Mouse (Mus musculus) embryonic facial prominence, embryonic 14.5 days (tissue): ENCODE data around the gene Med13l. TPM values are rescaled to one million over a fixed set of nuclear protein-coding genes. Genes with fewer than 3 reads are reported as not detected.

Experiments used
- ATAC-seq: fragments of 200-750 bp; cut with Nextera tagmentation; 2 replicates; pipeline ENCODE4 v1.8.0; 2017; ENCODE audit warnings: low read depth, moderate number of reproducible peaks, moderate TSS enrichment
- DNase-seq: peaks from one replicate; pipeline ENCODE4 v3.0.0-alpha.2; 2015; ENCODE audit warnings: low spot score
- H3K27ac ChIP-seq: fragments of 300-500 bp; sonication (generic); replicated peaks from 2 replicates; pipeline ENCODE4 v1.5.1; 2014; ENCODE audit warnings: low read depth, mild to moderate bottlenecking, low read length, moderate library complexity
- H3K27me3 ChIP-seq: fragments of 300-500 bp; sonication (generic); replicated peaks from 2 replicates; pipeline ENCODE4 v1.6.1; 2014; ENCODE audit warnings: low read length; ENCODE audit not compliant: control insufficient read depth, insufficient read depth
- H3K36me3 ChIP-seq: fragments of 300-500 bp; sonication (generic); 2 replicates; pipeline ENCODE4 v1.6.1; 2014; ENCODE audit warnings: low read length, mixed read lengths; ENCODE audit not compliant: control insufficient read depth, insufficient read depth
- H3K4me1 ChIP-seq: fragments of 300-500 bp; sonication (generic); 2 replicates; pipeline ENCODE4 v1.6.1; 2014; ENCODE audit warnings: antibody characterized with exemption, low read length; ENCODE audit not compliant: control insufficient read depth, insufficient read depth
- H3K4me2 ChIP-seq: fragments of 300-500 bp; sonication (generic); 2 replicates; pipeline ENCODE4 v1.6.1; 2014; ENCODE audit warnings: low read depth, mild to moderate bottlenecking, low read length, moderate library complexity, mixed read lengths
- H3K4me3 ChIP-seq: fragments of 300-500 bp; sonication (generic); 2 replicates; pipeline ENCODE4 v1.5.1; 2014; ENCODE audit warnings: low read depth, mild to moderate bottlenecking, low read length
- H3K9ac ChIP-seq: fragments of 300-500 bp; sonication (generic); 2 replicates; pipeline ENCODE4 v1.6.1; 2014; ENCODE audit warnings: low read depth, mild to moderate bottlenecking, low read length, moderate library complexity, mixed read lengths
- H3K9me3 ChIP-seq: fragments of 300-500 bp; sonication (generic); 2 replicates; pipeline ENCODE4 v1.6.1; 2016; ENCODE audit warnings: low read length; ENCODE audit not compliant: control insufficient read depth
- WGBS: fragments of 180-500 bp; shearing (Covaris S2); extraction: QIAGEN DNeasy Blood & Tissue Kit; methylation state at CpG from one replicate; pipeline ENCODE4 v1.1.7; 2014; 5-methylcytosine and 5-hydroxymethylcytosine counted together
- polyA plus RNA-seq: library from polyadenylated mRNA; unstranded; fragments of >200 nt; fragmentation: Nextera tagmentation; extraction: Ambion mirVana; gene quantifications from 2 replicates; pipeline ENCODE4 v1.2.1, GENCODE M21; 2014

Med13l gene
- polyA plus RNA-seq, 1 experiment from 2014 or later = 16.5 TPM

- ATAC-seq (peak; percentile 82), DNase-seq (peak; percentile 78)
- no peak overlapping the region for H3K4me3 ChIP-seq
- no peaks in the 10 kb centered on the region for H3K9me3 ChIP-seq
- peak overlapping the region; percentile 23; the same call in 1 of the 2 replicates for H3K4me2 ChIP-seq
- H3K36me3 ChIP-seq = peaks cover 11% of the 10 kb centered on the region; the same call in 1 of the 2 replicates
- WGBS = 58% methylated on average over 25 of the region's 25 CpGs
- H3K9ac ChIP-seq = no peak overlapping the region
- no peaks in the 10 kb centered on the region for H3K27me3 ChIP-seq
- no peak overlapping the region for H3K27ac ChIP-seq
- H3K4me1 ChIP-seq = peaks cover 12% of the 10 kb centered on the region
Measured at GRCm38 (mm10) chr5:118666437-118667207, 106.1 kb downstream of the Med13l start.

GRCm38 (mm10) chr5:118667863-118668262 is 107.4 kb downstream of the Med13l start:
- Histone ChIP-seq H3K4me2 (no peak overlapping the region), H3K27ac (no peak overlapping the region), H3K27me3 (no peaks in the 10 kb centered on the region), H3K9ac (no peak overlapping the region), H3K4me3 (no peak overlapping the region), H3K9me3 (no peaks in the 10 kb centered on the region), H3K36me3 (peaks cover 11% of the 10 kb centered on the region; the same call in 1 of the 2 replicates), H3K4me1 (peaks cover 12% of the 10 kb centered on the region)
- no peak for ATAC-seq
- 58% methylated on average over 7 of the region's 7 CpGs for WGBS
- no peak for DNase-seq

GRCm38 (mm10) chr5:118668931-118669330 is 108.5 kb downstream of the Med13l start:
- Histone ChIP-seq H3K27ac (no peak overlapping the region), H3K4me3 (no peak overlapping the region), H3K9me3 (no peaks in the 10 kb centered on the region), H3K4me2 (no peak overlapping the region), H3K4me1 (peaks cover 12% of the 10 kb centered on the region), H3K27me3 (no peaks in the 10 kb centered on the region), H3K9ac (no peak overlapping the region), H3K36me3 (peaks cover 11% of the 10 kb centered on the region; the same call in 1 of the 2 replicates)
- DNase-seq (no peak), ATAC-seq (no peak)
- WGBS = 13% methylated on average over 2 of the region's 2 CpGs

- Histone ChIP-seq H3K36me3 (peaks cover 7% of the 10 kb centered on the region; the same call in 1 of the 2 replicates), H3K27me3 (no peaks in the 10 kb centered on the region), H3K4me2 (no peak overlapping the region), H3K9ac (no peak overlapping the region), H3K4me1 (peaks cover 16% of the 10 kb centered on the region), H3K4me3 (no peak overlapping the region), H3K27ac (no peak overlapping the region), H3K9me3 (no peaks in the 10 kb centered on the region)
- no peak for DNase-seq
- ATAC-seq = no peak
Measured at GRCm38 (mm10) chr5:118672111-118672510, 111.6 kb downstream of the Med13l start.

GRCm38 (mm10) chr5:118673859-118674258 is 113.4 kb downstream of the Med13l start:
- Histone ChIP-seq H3K36me3 (peaks cover 7% of the 10 kb centered on the region; the same call in 1 of the 2 replicates), H3K27me3 (no peaks in the 10 kb centered on the region), H3K4me1 (peaks cover 16% of the 10 kb centered on the region), H3K9ac (no peak overlapping the region), H3K4me2 (no peak overlapping the region), H3K9me3 (no peaks in the 10 kb centered on the region), H3K4me3 (no peak overlapping the region), H3K27ac (no peak overlapping the region)
- no peak for ATAC-seq
- no peak for DNase-seq
- 70% methylated on average over 5 of the region's 5 CpGs for WGBS

GRCm38 (mm10) chr5:118674321-118674720 is 113.8 kb downstream of the Med13l start:
- Histone ChIP-seq H3K36me3 (peaks cover 7% of the 10 kb centered on the region; the same call in 1 of the 2 replicates), H3K4me1 (peaks cover 16% of the 10 kb centered on the region), H3K4me3 (no peak overlapping the region), H3K4me2 (no peak overlapping the region), H3K9ac (no peak overlapping the region), H3K27me3 (no peaks in the 10 kb centered on the region), H3K9me3 (no peaks in the 10 kb centered on the region), H3K27ac (no peak overlapping the region)
- WGBS = 54% methylated on average over 3 of the region's 3 CpGs
- DNase-seq (no peak), ATAC-seq (no peak)

GRCm38 (mm10) chr5:118675697-118676096 is 115.2 kb downstream of the Med13l start:
- H3K4me2 ChIP-seq = no peak overlapping the region
- no peak overlapping the region for H3K9ac ChIP-seq
- H3K27ac ChIP-seq = no peak overlapping the region
- no peaks in the 10 kb centered on the region for H3K27me3 ChIP-seq
- peaks cover 10% of the 10 kb centered on the region for H3K36me3 ChIP-seq
- no peak for ATAC-seq
- DNase-seq = peak; percentile 51
- no peaks in the 10 kb centered on the region for H3K9me3 ChIP-seq
- H3K4me3 ChIP-seq = no peak overlapping the region
- WGBS = 63% methylated on average over 3 of the region's 3 CpGs
- H3K4me1 ChIP-seq = peaks cover 16% of the 10 kb centered on the region

- peaks cover 16% of the 10 kb centered on the region for H3K4me1 ChIP-seq
- no peak overlapping the region for H3K27ac ChIP-seq
- H3K4me2 ChIP-seq = no peak overlapping the region
- H3K27me3 ChIP-seq = no peaks in the 10 kb centered on the region
- no peaks in the 10 kb centered on the region for H3K9me3 ChIP-seq
- peak; percentile 47 for DNase-seq
- H3K9ac ChIP-seq = no peak overlapping the region
- no peak overlapping the region for H3K4me3 ChIP-seq
- WGBS = 68% methylated on average over 8 of the region's 8 CpGs
- peaks cover 11% of the 10 kb centered on the region for H3K36me3 ChIP-seq
- ATAC-seq = peak; percentile 41; the same call in 1 of the 2 replicates
Measured at GRCm38 (mm10) chr5:118676151-118676918, 115.9 kb downstream of the Med13l start.
